Mouse (Mus musculus) frontal cortex, postnatal 10 days (tissue): Measurements from ENCODE around the gene Cela1.

Experiments used
- DNase-seq, 2 experiments: peaks; one replicate each; pipeline ENCODE4 v3.0.0; 2022; ENCODE audit warnings: low spot score in 2 of 2, mixed read lengths in 1 of 2

The Cela1 gene

GRCm38 (mm10) chr15:100705376-100705775 lies 17.7 kb upstream of the Cela1 start:
- DNase-seq = no peak

DNA sequence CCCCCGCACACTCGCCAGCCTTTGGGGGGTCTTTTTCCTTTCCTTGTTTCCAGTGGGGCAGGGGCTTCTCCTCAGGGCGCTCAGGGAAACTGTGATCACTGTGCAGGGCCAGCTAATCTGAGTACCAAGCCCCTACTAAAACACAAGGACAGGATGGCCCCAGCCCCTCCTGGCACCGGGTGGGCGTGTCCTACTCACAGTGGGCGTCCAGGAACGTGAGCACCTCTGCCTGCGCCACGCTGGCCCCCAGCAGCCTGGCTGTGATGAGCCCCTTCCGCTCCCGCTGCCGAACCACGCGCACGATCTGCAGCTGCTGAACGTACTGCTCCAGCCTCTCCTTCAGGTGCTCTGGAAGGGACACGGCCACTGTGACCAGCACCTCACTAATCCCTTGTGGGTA lies 16.2 kb upstream of the Cela1 start:
- no peak for DNase-seq

DNA sequence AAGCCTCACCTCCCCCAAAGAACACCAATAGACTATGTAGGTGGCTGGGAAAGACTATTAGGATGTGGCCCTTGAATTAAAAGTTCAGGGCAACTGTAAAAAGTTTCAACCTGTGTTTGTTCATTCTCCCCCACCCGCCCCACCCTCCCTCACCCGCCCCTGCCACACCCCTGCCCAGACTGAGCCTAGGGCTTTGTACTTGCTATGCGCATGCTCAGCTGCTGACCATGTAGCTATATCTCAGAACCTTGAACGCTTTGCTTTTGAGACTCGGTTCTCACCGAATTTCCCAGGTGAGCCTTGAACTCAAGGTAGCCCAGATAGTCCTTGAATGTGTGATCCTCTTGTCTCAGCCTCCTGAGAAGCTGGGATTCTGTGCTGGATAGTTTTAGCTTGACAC lies 14.1 kb upstream of the Cela1 start:
- no peak for DNase-seq

GRCm38 (mm10) chr15:100701108-100701507 lies 13.4 kb upstream of the Cela1 start:
- DNase-seq = no peak

- DNase-seq = no peak
Observed at GRCm38 (mm10) chr15:100700424-100700823, 12.7 kb upstream of the Cela1 start.

DNA sequence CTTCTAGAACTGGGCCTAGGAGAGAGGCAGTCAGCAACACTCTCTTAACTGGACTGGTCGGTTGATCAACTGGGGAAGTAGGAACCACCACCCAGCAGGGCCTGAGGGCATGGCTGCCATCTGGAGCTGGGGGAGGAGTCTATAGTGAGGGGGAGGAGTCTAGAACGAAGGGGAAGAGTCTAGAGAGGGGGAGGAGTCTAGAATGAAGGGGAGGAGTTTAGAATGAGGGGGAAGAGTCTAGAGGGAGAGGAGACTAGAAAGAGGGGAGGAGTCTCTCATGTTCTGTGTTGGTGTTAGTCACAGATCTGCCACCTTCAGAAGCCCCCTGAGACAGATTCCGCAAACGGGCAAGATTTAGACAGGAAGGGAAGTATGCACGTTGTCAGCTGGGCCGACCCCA lies 11.7 kb upstream of the Cela1 start:
- DNase-seq = no peak

DNA sequence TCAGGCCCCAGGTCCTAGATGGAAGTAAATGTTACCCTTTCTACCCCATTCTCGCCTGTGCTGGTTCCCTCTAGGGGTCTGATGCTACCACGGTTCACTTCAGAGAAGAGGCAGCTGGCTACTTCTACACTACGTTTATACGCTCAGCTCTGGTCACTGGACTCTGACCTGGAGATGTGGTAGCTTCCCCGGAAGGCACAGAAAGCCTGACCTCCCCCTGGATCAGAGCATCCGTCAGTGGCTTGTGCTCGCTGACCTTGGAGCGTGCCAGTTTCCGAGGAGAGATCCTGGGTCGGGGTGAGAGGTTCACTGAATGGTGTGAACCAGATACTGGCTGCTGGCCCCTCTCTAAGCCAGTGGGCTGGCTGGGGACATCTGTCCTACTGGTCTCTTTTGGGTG lies 10.4 kb upstream of the Cela1 start:
- DNase-seq = no peak

DNA sequence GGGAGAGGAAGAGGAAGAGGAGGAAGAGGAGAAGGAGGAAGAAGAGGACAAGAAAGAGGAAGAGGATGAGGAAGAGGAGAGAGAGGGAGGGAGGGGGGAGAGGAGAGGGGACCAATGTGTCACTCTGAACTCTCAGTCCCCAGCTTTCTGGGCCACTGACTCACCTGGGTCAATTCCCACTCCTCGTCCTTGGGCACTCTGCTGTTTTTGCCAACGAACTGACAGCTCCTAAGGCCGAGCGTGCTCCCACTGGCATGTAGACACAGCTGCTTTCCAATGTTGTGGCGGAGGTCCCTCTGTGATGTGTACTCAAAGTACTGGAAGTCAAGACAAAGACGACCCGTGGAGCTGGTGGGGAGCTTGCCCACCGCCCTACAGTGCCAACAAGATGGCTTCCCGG lies 6.7 kb upstream of the Cela1 start:
- no peak for DNase-seq

DNA sequence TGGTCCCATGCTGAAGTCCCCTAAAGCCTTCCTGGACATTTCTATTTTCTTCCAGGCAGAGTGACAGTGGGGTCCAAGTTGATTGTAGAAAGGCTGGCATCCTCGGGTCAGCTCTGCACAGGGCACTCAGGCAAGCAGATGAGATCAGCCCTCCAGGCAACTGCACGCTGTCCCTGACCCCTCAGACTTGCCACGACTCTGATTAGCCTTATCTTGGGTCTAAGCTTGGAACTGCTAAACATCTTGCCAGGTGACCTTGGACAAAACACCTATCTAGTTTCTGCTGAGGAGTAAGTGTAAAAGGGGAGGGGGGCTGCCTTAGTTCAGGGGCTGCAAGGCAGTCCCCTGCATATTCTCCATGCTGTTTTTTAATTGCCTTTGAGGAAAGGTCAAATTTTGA lies 4.3 kb upstream of the Cela1 start:
- DNase-seq = no peak

GRCm38 (mm10) chr15:100686989-100687388 lies 732 bp downstream of the Cela1 start:
- no peak for DNase-seq

GRCm38 (mm10) chr15:100686434-100686833 lies 1.3 kb downstream of the Cela1 start:
- no peak for DNase-seq

DNA sequence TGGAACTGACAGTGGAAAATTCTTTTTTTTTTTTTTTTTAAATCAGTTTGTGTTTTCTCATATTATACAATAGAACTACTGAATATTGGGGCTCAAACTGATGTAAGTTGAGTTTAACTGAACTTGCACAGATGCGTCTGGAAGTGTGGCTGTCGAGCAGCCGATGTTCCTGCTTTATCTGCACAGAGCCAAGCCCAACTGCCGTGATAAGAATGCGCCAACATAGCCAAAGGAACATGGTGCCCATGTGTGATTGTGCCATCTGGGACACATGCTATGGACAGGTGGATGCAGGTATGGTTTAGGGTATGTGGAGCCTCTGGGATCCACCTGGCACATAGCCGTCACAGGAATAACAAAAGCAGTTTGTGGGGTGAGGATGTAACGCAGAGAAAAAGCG lies 1.9 kb downstream of the Cela1 start:
- DNase-seq = no peak

- DNase-seq = no peak
Observed at GRCm38 (mm10) chr15:100685255-100685654, 2.5 kb downstream of the Cela1 start.

DNA sequence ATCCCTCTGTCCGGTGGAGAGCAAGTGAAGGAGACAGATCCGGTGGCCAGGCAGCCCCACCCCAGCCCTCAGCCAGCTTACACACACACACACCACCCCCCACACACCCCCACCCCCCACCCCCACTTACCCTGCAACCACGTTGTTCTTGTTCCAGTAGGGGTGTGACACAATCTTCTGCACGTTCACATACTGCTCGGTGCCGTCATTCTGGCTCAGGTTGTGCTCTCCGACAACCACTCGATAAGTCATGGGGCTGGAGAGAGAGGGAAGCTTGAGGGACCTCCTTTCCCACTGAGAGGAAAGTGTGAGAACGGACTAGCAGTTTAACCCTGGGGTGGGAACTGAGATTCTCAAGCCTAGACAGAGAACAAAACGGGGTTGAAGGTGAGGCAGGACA lies 3.3 kb downstream of the Cela1 start:
- no peak for DNase-seq

- peak; percentile 42 to 76 for DNase-seq
Observed at GRCm38 (mm10) chr15:100683041-100683440, 4.7 kb downstream of the Cela1 start.

GRCm38 (mm10) chr15:100681770-100682169 lies 6.0 kb downstream of the Cela1 start:
- DNase-seq = no peak

DNA sequence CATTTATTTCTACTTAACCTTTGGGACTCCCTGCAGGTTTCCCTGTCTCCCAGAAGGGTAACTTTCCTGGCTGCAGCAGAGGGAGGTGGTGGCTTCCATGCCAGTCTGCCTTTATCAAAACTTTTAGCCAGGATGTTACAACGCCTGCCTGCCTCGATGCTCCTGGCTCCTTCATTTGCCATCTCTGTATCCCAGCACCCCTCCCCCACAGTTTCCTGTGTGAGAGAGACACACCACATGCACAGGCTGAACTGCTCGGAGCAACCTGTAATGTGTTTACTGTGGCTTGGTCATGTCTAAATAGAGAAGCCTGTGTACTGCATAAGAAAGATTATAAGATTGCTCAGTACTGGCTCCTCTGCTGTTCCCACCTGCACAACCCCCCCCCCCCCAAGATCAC lies 7.3 kb downstream of the Cela1 start:
- DNase-seq = no peak

- no peak for DNase-seq
Observed at GRCm38 (mm10) chr15:100679005-100679404, 8.7 kb downstream of the Cela1 start.

DNA sequence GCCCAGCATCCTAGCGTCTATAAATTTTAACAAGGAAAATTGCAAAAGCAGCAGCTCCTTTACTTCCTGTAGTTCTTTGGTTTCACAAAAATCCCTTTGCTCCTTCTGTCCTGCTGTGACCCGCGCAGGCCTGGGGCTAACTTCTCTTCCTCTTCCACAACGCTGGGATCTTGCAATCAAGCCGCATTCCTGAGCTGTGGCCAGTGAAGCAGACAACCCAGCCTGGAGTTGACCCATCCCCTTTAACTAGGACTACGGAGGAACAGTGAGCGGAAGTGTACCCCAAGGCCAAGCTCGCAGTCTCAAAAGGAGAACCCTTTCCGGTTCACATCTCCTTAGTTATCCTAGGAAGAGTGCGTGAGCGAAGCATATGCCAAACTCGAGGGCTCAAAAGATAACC lies 9.1 kb downstream of the Cela1 start:
- DNase-seq = no peak

- DNase-seq = no peak
Observed at GRCm38 (mm10) chr15:100677675-100678074, 10.0 kb downstream of the Cela1 start.

- no peak for DNase-seq
Observed at GRCm38 (mm10) chr15:100676521-100676920, 11.2 kb downstream of the Cela1 start.

GRCm38 (mm10) chr15:100675486-100675885 lies 12.2 kb downstream of the Cela1 start:
- no peak for DNase-seq

DNA sequence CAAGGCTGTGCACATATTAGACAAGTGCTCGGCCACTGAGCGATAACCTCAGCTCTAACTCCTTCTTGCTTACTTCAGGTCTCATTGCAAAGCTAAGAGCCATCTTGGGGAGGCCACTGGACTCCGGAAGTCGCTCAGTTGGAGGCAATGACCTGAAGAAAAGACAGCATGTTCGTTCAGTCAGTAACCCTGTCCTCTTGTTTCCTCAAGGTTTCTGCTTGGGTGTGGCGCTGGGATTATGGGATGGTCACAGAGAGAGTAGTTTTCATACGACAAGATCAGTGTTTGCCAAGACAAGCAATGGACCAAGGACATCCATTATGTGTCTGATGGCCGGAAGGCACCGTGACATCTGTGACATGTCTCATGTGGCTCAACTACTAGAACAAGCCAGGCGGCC lies 13.2 kb downstream of the Cela1 start:
- DNase-seq = no peak

DNA sequence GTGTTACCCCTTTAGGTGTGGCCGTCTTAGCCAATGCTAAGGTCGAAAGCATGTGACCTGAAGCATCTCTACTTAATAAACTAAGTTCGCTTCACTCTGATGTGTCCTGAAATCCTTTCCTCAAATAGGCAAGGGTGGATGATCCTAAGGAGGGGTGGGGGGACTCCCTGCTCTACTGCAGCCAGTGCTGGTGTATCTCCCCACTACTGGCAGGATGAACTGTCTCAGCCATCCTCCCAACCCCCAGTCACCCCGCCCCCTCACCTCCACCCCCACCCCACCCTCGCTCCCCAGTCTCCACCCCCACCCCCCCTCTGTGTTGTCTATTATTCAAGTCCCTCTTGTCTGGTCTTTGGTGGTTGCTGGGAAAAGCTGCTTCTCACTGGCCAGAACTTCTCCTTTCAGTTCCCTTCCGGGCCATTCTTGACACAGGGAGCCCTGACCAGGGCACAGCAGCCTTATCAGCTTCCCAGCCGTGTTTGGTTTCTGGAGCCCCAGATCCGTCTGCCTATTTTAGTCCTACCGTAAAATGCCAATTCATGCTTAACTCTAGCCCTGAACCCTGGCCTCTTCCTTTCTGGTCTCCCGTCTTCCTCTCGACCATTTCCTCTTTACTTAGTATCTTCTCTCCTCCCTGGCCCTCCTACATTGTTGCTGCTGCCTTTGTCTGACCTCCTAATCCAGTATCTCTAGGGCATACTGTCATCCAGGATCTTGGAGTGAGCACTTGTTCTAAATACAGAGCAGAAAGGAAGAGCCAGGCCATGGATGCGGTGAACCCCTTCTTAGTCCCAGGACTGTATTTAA lies 13.9 kb downstream of the Cela1 start:
- no peak for DNase-seq
